In the genomic region with DNA sequence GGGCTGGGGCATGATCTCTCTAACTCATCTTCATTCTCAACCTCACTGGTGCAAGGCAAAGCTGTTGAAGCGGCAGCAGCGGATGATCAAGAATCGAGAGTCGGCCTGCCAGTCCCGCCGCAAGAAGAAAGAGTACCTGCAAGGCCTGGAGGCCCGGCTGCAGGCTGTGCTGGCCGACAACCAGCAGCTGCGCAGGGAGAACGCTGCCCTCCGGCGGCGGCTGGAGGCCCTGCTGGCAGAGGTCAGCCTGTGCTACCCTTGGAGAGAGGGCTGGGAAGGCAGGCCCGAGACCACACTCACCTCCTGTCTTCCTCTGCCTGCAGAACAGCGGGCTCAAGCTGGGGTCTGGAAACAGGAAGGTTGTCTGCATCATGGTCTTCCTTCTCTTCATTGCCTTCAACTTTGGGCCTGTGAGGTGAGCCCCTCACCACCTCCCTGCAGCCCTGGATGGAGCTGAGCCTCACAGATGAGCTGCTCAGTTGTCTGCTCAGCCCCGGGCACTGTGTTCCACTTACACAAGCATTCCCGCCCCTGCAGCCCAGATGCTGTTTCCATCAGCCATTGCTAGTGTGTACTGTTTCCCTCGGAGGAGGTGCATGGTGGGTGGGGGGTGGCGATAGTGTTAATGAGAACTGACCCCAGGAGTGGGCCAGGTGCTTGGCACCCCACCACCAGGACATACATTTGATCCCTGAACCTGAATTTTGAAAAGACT, we compare ENCODE assay signal across 9 mouse cellular contexts. TPM values are rescaled to one million over a fixed set of nuclear protein-coding genes. Genes with fewer than 3 reads are reported as not detected.
DNase-seq lines count a peak whose midpoint lies in the region; ATAC-seq and TF ChIP-seq lines count a peak whose summit lies in the region.
"Had no signal": no experiment of that assay in that cellular context is flagged by ENCODE, and none has a peak within 500 bp of the region (broad histone marks: within the 10 kb centered on the region; RNA-seq: fewer than 3 reads in every experiment).

No protein-coding gene starts in this region.

- H3K4me3 ChIP-seq in kidney, embryonic 14.5 days (ENCODE audit: low read length): no peak overlapping the region
- H3K4me3 ChIP-seq in C2C12 (ENCODE audit: insufficient read depth, poor library complexity, severe bottlenecking): no peak overlapping the region
- H3K4me3 ChIP-seq: embryonic facial prominence, embryonic 12.5 days; limb, embryonic 12.5 days had no signal

- H3ac ChIP-seq in C2C12 (ENCODE audit: control insufficient read depth, insufficient read length, low read depth): no peak overlapping the region

- no peak overlapping the region for H3K9ac ChIP-seq in kidney, embryonic 14.5 days (ENCODE audit: low read depth, low read length)
- H3K9ac ChIP-seq: embryonic facial prominence, embryonic 12.5 days; limb, embryonic 12.5 days had no signal

- DNase-seq in kidney, adult 8-10 months: peak; percentile 56 to 66
- DNase-seq in MN1 (ENCODE audit: low spot score): peak; percentile 77
- DNase-seq in induced T-regulatory cell, adult 2 months (ENCODE audit: low read depth): peak; percentile 36
- DNase-seq in thymus, postnatal 4 days: peak; percentile 79
- no peak for DNase-seq in left cerebral cortex, adult 9 months (ENCODE audit: low spot score in 2 of 2)

- H3K4me2 ChIP-seq in kidney, embryonic 14.5 days (replicated peaks; ENCODE audit: low read depth, low read length): no peak overlapping the region
- H3K4me2 ChIP-seq: embryonic facial prominence, embryonic 12.5 days; limb, embryonic 12.5 days had no signal

- 57% methylated on average over 19 of the region's 19 CpGs for WGBS in kidney, embryonic 14.5 days

- H3K9me3 ChIP-seq in kidney, embryonic 14.5 days (ENCODE audit: control insufficient read depth, low read length): no peaks in the 10 kb centered on the region
- H3K9me3 ChIP-seq: embryonic facial prominence, embryonic 12.5 days; limb, embryonic 12.5 days had no signal

- peaks cover 17% of the 10 kb centered on the region for H3K4me1 ChIP-seq in kidney, embryonic 14.5 days (ENCODE audit: control insufficient read depth, insufficient read depth, low read length)

- TF ChIP-seq CTCF in C2C12 (IDR thresholded peaks at IDR 0.05; ENCODE audit: control insufficient read depth, insufficient read depth, insufficient read length): peak; percentile 65

- H3K79me2 ChIP-seq in C2C12 (ENCODE audit: control insufficient read depth, insufficient read depth): peaks cover 6% of the 10 kb centered on the region

- peaks cover 3% of the 10 kb centered on the region for H3K79me3 ChIP-seq in C2C12 (ENCODE audit: low read depth)

- H3K27ac ChIP-seq in kidney, embryonic 14.5 days (ENCODE audit: low read depth, low read length): no peak overlapping the region
- H3K27ac ChIP-seq: embryonic facial prominence, embryonic 12.5 days; limb, embryonic 12.5 days had no signal

- ATAC-seq in kidney, embryonic 14.5 days (ENCODE audit: low FRiP score, low TSS enrichment): no peak

- no peaks in the 10 kb centered on the region for H3K27me3 ChIP-seq in kidney, embryonic 14.5 days (ENCODE audit: control insufficient read depth, insufficient read depth, low read length)
- H3K27me3 ChIP-seq in C2C12 (ENCODE audit: control insufficient read depth, insufficient read depth, insufficient read length): no peaks in the 10 kb centered on the region
- H3K27me3 ChIP-seq: embryonic facial prominence, embryonic 12.5 days; limb, embryonic 12.5 days had no signal

- H3K36me3 ChIP-seq in kidney, embryonic 14.5 days (ENCODE audit: control insufficient read depth, insufficient read depth, low read length): peaks cover 56% of the 10 kb centered on the region
- peaks cover 7% of the 10 kb centered on the region for H3K36me3 ChIP-seq in C2C12 (ENCODE audit: control insufficient read depth, insufficient read depth)

TF ChIP-seq in C2C12, 6 proteins besides CTCF, POLR2A, EP300 and RAD21:
- TF ChIP-seq USF1 (IDR thresholded peaks at IDR 0.05; ENCODE audit: low read depth) (no peak), MYOG (IDR thresholded peaks at IDR 0.05; ENCODE audit: control insufficient read depth, extremely low read depth, insufficient read length) (no peak), MAX (IDR thresholded peaks at IDR 0.05) (no peak), FOSL1 (IDR thresholded peaks at IDR 0.05; ENCODE audit: insufficient read depth, low read length, poor library complexity, severe bottlenecking) (no peak), MYOD1 (IDR thresholded peaks at IDR 0.05; ENCODE audit: control insufficient read depth, insufficient read length, low read depth) (no peak), CEBPB (IDR thresholded peaks at IDR 0.05; ENCODE audit: low read depth) (no peak)
TF ChIP-seq in C2C12: peak in this region for 0.

RNA-seq across cellular contexts. Expression of a gene that starts 4.7 kb away (rescaled TPM):
- polyA plus RNA-seq in kidney, embryonic 14.5 days (2014; fragmentation: Nextera tagmentation; extraction: Ambion mirVana): 54.6 and 61.7 TPM in 2 replicates
- polyA plus RNA-seq in C2C12 (2012; fragmentation: generic; extraction: Trizol): 38.3 TPM

RNA-seq across cellular contexts. Expression of a gene that starts 7.1 kb away (rescaled TPM):
- polyA plus RNA-seq in kidney, embryonic 14.5 days (2014; fragmentation: Nextera tagmentation; extraction: Ambion mirVana): 14.8 and 16.5 TPM in 2 replicates
- polyA plus RNA-seq in C2C12 (2012; fragmentation: generic; extraction: Trizol): 9.9 TPM

RNA-seq across cellular contexts. Expression of a gene that starts 18.7 kb away (rescaled TPM):
- polyA plus RNA-seq in kidney, embryonic 14.5 days (2014; fragmentation: Nextera tagmentation; extraction: Ambion mirVana): 0.15 and 0.26 TPM in 2 replicates
- polyA plus RNA-seq in C2C12 (2012; fragmentation: generic; extraction: Trizol): 0.02 TPM
- polyA plus RNA-seq: limb, embryonic 12.5 days had no signal

RNA-seq across cellular contexts. Expression of a gene that starts 22.3 kb away (rescaled TPM):
- polyA plus RNA-seq in kidney, embryonic 14.5 days (2014; fragmentation: Nextera tagmentation; extraction: Ambion mirVana): 0.16 and 0.18 TPM in 2 replicates
- not detected for polyA plus RNA-seq in C2C12 (2012; fragmentation: generic; extraction: Trizol)

RNA-seq across cellular contexts. Expression of a gene that starts 23.4 kb away (rescaled TPM):
- polyA plus RNA-seq in kidney, embryonic 14.5 days (2014; fragmentation: Nextera tagmentation; extraction: Ambion mirVana): 33.5 and 39.1 TPM in 2 replicates
- polyA plus RNA-seq in C2C12 (2012; fragmentation: generic; extraction: Trizol): 12.7 TPM

Comparison
In these comparisons a context has a peak if more than half of its experiments do, and no peak if none do; other contexts are left out.
1. DNase-seq: peak in kidney, adult 8-10 months (2 of 2), MN1 (single experiment), induced T-regulatory cell, adult 2 months (single experiment) and thymus, postnatal 4 days (single experiment); none in left cerebral cortex, adult 9 months (0 of 2).